Mouse (Mus musculus) v-Abl transformed pro-B cells (cell line): ENCODE results near the gene Ribc2.

Experiments
- in situ Hi-C, 2 experiments: fragments of 400-800 bp; cut with MboI; formaldehyde crosslinking; loops; one replicate each; pipeline ENCODE4 v1.15.1; 2025; ENCODE audit not compliant: unreplicated experiment in 2 of 2

The Ribc2 gene

GRCm38 (mm10) chr15:85177576-85177975, 45.7 kb downstream of the Ribc2 start:
- in situ Hi-C loops, result no loop called here

- in situ Hi-C loops, result no loop called here
Measured at GRCm38 (mm10) chr15:85178172-85178571, 46.3 kb downstream of the Ribc2 start.

- in situ Hi-C loops, result no loop called here
Measured at GRCm38 (mm10) chr15:85179528-85180180, 47.8 kb downstream of the Ribc2 start.

- in situ Hi-C loops, result no loop called here
Measured at GRCm38 (mm10) chr15:85180368-85180767, 48.5 kb downstream of the Ribc2 start.

- in situ Hi-C loops, result no loop called here
Measured at GRCm38 (mm10) chr15:85182063-85182462, 50.2 kb downstream of the Ribc2 start.

- in situ Hi-C loops, result no loop called here
Measured at GRCm38 (mm10) chr15:85186916-85187315, 55.0 kb downstream of the Ribc2 start.

- in situ Hi-C loops, result no loop called here
Measured at GRCm38 (mm10) chr15:85188167-85188778, 56.4 kb downstream of the Ribc2 start.
